Mouse (Mus musculus): ENCODE measurements around the gene Terf2. TPM values are rescaled to one million over a fixed set of nuclear protein-coding genes. Genes with fewer than 3 reads are reported as not detected.
A peak's percentile ranks its signal among the peaks of the same experiment; 100 is the strongest.
"Not testable (repeated sequence)": the region's sequence is repeated elsewhere in the genome, so short reads cannot be mapped to it uniquely, and the experiment has no call there.

Terf2 gene
- polyA plus RNA-seq, 1 experiment from 2014 or later = 27.4 TPM

DNA sequence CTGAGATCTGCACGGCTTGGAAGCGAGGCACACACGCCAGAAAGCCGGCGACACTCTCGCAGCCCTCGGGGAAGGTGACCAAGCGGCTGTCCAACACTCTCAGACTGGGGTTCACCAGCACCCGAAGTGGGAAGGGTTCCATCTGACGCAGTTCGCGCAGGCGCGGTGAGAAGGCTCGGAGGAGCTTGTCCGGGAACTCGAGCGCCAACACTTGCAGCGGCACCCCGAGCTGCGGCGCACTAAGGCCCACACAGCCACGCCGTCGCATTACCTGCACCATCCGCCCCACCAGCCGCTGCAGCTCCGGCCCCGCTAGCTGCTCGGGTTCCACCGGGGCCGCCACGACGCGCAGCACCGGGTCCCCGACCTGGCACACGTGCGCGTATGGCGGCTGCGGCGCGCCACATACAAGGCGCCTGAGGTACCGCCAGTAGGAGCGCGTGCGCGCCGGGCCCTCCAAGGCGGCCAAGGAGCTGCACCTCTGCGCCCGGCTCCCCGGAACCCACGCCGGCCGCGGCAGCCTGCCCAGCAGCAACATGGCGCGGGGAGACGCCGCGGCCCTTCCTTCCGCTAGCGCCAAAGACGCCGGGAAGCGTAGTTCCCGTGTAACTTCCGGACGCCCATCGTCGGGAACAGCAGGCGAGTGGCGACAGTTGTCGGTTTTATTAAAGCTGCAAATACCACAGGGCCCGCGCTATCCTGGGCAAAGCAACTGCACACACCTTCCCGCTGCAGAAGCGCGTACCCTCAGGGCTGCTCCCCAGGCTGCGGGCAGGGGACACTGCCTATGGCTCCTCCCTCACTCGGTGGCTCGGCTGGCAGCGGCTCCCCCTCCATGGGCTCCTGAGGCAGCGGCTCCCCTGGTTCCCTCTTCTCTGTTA lies 48.0 kb downstream of the Terf2 start, which contains the start of gene Pdf:
Gene Pdf, minus strand, starts transcription at position 554 of the 881 bp plus-strand sequence.
- Histone ChIP-seq H3K4me1 (peaks cover 28% of the 10 kb centered on the region), H3K9me3 (replicated peaks) (no peaks in the 10 kb centered on the region), H3K4me3 (replicated peaks) (peak within 1 kb of the TSS; percentile 67), H3K27me3 (replicated peaks) (no peaks in the 10 kb centered on the region), H3K27ac (replicated peaks) (peak within 1 kb of the TSS; percentile 87), H3K36me3 (peaks cover 82% of the 10 kb centered on the region), H3K4me2 (peak within 1 kb of the TSS; percentile 81), H3K9ac (replicated peaks) (peak within 1 kb of the TSS; percentile 64)
- under 1% methylated on average over 86 of the region's 87 CpGs for WGBS
- ATAC-seq (ENCODE audit: low FRiP score) = peak; percentile 87

DNA sequence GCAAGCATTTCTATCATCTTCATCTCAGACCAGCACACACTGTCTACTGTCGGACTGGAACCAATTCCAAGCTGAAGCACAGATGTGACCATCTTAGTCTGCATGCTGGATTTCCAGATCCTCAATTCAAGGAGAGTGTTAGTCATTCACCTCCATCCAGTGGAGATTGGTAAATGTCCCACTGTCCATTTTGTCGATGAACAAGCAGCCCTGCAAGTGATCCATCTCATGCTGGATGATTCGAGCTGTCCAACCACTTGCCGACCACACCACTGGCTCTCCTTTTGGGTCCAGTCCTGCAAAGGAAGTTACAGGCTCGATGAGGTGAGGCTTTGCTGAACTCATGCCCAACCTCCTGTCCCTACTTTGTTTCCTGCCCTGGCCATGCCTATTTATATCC lies 49.4 kb downstream of the Terf2 start:
- Histone ChIP-seq H3K9ac (replicated peaks) (no peak overlapping the region), H3K4me2 (peak overlapping the region; percentile 81), H3K27ac (replicated peaks) (no peak overlapping the region), H3K27me3 (replicated peaks) (no peaks in the 10 kb centered on the region), H3K4me3 (replicated peaks) (peak overlapping the region; percentile 67), H3K9me3 (replicated peaks) (no peaks in the 10 kb centered on the region), H3K36me3 (peaks cover 82% of the 10 kb centered on the region), H3K4me1 (peaks cover 28% of the 10 kb centered on the region)
- WGBS = 92% methylated on average over 5 of the region's 5 CpGs
- ATAC-seq (ENCODE audit: low FRiP score) = no peak

DNA sequence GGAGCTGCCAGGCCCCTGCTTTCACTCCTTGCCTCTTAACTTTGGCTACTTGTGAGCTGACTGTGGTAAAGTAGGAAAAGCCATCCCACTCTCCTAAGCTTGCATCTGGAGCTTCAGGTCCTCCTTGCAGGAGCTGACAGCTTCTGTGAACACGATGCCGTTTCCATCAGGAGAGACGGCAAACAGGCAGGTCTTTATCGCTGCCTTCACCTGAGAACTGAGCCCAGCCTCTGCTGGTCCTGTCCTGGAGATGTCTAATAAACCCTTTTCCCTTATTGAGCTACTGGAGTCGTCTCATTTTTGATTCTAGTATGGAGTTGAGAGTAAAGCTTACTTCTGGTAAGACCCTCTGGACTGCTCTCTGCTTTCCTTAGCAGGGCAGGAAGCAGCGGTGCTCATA lies 50.9 kb downstream of the Terf2 start:
- 92% methylated on average over 6 of the region's 6 CpGs for WGBS
- H3K27me3 ChIP-seq (replicated peaks) = no peaks in the 10 kb centered on the region

DNA sequence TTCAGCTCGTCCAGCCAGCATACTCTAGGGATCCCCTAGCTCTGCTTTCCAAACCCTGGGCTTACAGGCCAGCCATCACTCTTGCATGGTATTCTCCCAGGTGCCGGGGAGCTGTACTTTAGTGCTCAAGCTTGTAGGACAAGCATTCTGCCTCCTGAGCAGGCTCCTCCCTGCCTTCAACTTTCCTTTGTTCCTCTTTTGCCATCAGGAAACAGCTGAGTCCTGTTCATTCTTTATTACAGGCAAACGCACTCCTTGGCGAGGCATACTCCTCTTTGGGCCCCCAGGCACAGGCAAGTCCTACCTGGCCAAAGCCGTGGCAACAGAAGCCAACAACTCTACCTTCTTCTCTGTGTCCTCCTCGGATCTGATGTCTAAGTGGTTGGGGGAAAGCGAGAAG lies 55.7 kb downstream of the Terf2 start:
- Histone ChIP-seq H3K27ac (replicated peaks) (no peak overlapping the region), H3K27me3 (replicated peaks) (no peaks in the 10 kb centered on the region), H3K36me3 (peaks cover 73% of the 10 kb centered on the region), H3K4me2 (no peak overlapping the region), H3K4me3 (replicated peaks) (no peak overlapping the region), H3K9ac (replicated peaks) (no peak overlapping the region), H3K4me1 (0 out of 2 replicates have a peak, but pooled peaks cover under 1% of the 10 kb centered on the region), H3K9me3 (replicated peaks) (no peaks in the 10 kb centered on the region)
- ATAC-seq (ENCODE audit: low FRiP score) = no peak
- 85% methylated on average over 7 of the region's 7 CpGs for WGBS

More for the DNA sequence above, 50.9 kb downstream of the Terf2 start:
- no peak overlapping the region for H3K27ac ChIP-seq (replicated peaks)
- no peak overlapping the region for H3K4me3 ChIP-seq (replicated peaks)
- no peak for ATAC-seq (ENCODE audit: low FRiP score)
- no peak overlapping the region for H3K4me2 ChIP-seq
- H3K9me3 ChIP-seq (replicated peaks) = no peaks in the 10 kb centered on the region
- peaks cover 28% of the 10 kb centered on the region for H3K4me1 ChIP-seq
- no peak overlapping the region for H3K9ac ChIP-seq (replicated peaks)
- peaks cover 82% of the 10 kb centered on the region for H3K36me3 ChIP-seq

DNA sequence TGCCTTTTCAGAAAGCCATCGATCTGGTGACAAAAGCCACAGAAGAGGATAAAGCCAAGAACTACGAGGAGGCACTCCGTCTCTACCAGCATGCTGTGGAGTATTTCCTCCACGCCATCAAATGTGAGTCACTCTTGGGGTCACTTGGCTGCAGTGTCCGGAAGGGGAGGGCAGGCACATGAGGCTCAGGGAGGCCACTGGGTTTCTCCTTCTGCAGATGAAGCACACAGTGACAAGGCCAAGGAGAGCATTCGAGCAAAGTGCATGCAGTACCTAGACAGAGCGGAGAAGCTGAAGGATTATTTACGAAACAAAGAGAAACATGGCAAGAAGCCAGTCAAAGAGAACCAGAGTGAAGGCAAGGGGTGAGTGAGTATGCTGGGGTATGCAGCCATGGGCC lies 59.7 kb downstream of the Terf2 start:
- peaks cover 23% of the 10 kb centered on the region for H3K4me1 ChIP-seq
- no peak overlapping the region for H3K9ac ChIP-seq (replicated peaks)
- no peaks in the 10 kb centered on the region for H3K27me3 ChIP-seq (replicated peaks)
- H3K36me3 ChIP-seq = peaks cover 33% of the 10 kb centered on the region
- H3K9me3 ChIP-seq (replicated peaks) = no peaks in the 10 kb centered on the region
- no peak overlapping the region for H3K4me2 ChIP-seq
- WGBS = 82% methylated on average over 8 of the region's 8 CpGs
- H3K27ac ChIP-seq (replicated peaks) = no peak overlapping the region
- no peak overlapping the region for H3K4me3 ChIP-seq (replicated peaks)
- no peak for ATAC-seq (ENCODE audit: low FRiP score)

DNA sequence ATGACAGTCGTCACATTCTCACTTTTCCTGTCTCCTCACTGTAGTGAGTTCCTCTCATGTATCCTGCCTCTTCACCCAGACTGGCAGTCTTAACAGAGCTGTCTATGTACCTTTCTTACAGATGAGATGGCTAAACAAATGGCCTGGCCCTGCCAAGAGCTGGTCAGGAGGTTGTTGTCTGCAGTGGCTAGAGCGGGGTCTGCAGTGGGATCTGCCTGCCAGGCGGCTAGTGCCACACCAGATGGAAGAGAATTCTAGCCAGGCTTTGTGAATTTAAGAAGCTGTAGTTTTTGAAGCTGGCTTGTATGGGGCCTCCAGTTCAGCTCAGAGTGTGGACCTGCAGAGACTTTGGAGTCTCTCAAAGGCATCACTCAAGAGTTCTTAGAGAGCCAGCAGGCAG lies 60.7 kb downstream of the Terf2 start:
- H3K9ac ChIP-seq (replicated peaks) = no peak overlapping the region
- H3K27ac ChIP-seq (replicated peaks) = no peak overlapping the region
- WGBS = 88% methylated on average over 3 of the region's 3 CpGs
- H3K9me3 ChIP-seq (replicated peaks) = no peaks in the 10 kb centered on the region
- H3K4me3 ChIP-seq (replicated peaks) = no peak overlapping the region
- H3K27me3 ChIP-seq (replicated peaks) = no peaks in the 10 kb centered on the region
- peaks cover 23% of the 10 kb centered on the region for H3K36me3 ChIP-seq
- H3K4me1 ChIP-seq = peaks cover 23% of the 10 kb centered on the region
- H3K4me2 ChIP-seq = no peak overlapping the region
- no peak for ATAC-seq (ENCODE audit: low FRiP score)

DNA sequence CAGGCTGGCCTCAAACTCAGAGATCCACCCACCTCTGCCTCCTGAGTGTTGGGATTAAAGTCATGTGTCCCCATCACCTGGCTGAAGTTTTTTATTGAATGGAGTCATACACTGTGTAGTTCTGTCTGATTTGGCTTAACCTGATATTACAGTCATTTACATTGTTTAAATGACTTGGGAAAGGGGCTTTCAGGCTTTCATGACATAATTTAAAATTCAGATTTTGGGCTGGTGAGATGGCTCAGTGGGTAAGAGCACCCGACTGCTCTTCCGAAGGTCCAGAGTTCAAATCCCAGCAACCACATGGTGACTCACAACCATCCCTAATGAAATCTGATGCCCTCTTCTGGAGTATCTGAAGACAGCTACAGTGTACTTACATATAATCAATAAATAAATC lies 62.7 kb downstream of the Terf2 start:
- H3K4me1 ChIP-seq = peaks cover 23% of the 10 kb centered on the region
- H3K4me3 ChIP-seq (replicated peaks); H3K27ac ChIP-seq (replicated peaks); H3K27me3 ChIP-seq (replicated peaks); ATAC-seq (ENCODE audit: low FRiP score); H3K36me3 ChIP-seq; H3K4me2 ChIP-seq; H3K9me3 ChIP-seq (replicated peaks); H3K9ac ChIP-seq (replicated peaks): not testable (repeated sequence)
- 91% methylated on average over 2 of the region's 2 CpGs for WGBS

DNA sequence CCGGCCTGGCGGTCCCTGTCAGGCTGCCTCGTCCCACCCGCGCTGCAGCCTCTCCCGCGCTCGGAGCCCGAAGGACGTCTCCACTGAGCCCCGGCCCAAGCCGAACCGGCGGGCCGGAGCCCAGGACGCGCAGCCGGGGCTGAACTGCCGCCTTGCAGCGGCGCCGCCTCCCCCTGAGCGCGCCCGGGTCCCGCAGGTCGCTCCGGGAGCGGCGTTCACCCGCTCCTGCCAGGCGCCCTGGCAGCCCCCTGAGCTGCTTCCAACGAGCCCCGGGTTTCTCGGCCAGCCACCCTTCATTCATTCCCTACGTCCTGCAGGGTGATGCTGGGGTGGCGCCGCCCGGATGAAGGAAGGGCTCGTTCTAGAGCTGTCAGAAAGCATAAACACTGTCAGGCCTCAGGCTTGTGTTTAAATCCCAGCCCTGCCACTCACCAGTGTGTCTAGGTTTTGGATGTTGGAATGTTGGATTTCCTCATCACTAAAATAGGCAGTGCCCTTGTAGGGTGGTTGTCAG lies 64.7 kb downstream of the Terf2 start:
- peaks cover 23% of the 10 kb centered on the region for H3K4me1 ChIP-seq
- H3K27ac ChIP-seq (replicated peaks) = peak overlapping the region; percentile 86
- peak overlapping the region; percentile 64 for H3K4me2 ChIP-seq
- no peaks in the 10 kb centered on the region for H3K27me3 ChIP-seq (replicated peaks)
- H3K36me3 ChIP-seq = peaks cover under 1% of the 10 kb centered on the region; the same call in 1 of the 2 replicates
- ATAC-seq (ENCODE audit: low FRiP score) = peak; percentile 37; the same call in 1 of the 2 replicates
- H3K9me3 ChIP-seq (replicated peaks) = no peaks in the 10 kb centered on the region
- peak overlapping the region; percentile 91 for H3K4me3 ChIP-seq (replicated peaks)
- under 1% methylated on average over 35 of the region's 40 CpGs for WGBS
- peak overlapping the region; percentile 80 for H3K9ac ChIP-seq (replicated peaks)

DNA sequence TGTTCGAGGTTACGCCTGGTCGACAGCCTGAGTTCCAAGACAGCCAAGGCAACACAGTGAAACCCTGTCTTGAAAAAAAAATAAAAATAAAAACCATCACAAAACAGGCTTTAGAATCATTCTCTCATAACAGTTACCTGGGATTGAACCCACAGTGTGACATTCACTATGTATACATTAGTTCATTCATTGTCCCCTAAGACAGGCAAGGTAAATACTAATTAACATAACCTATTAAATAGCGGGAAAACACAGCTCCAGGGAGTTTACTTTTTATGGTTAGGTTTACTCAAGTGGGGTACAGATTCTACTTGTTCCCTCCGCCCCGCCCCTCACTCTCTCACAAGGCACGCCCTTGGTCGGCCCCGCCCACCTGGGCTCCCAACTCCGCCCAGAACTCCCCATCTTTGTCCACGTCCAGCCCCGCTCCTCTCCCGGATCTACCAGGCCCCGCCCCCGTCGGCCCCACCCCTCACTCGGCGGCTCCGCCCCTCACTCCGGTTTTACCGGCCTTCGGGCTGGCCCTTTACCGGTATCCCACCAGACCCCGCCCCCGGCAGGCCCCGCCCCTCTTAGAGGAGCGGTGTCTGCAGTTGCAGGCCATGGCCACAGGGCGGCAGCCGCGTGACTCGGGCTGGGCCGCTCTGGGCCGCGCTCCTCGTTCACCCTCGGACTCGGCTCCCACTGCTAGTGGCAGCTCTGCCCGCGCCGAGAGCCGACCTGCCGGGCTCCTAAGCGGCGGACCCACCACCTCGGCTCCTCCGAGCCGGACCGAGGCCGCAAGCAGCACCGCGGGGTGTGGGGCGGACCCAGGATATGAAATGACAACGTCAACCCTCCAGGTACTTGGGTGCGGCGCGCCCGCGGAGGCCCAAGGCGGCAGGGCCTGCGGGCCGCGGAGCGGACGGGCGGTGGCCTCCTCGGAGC lies 65.4 kb downstream of the Terf2 start, which contains the start of gene Vps4a:
Gene Vps4a, plus strand, starts transcription at position 573 of the 927 bp plus-strand sequence.
- Histone ChIP-seq H3K36me3 (no peaks in the 10 kb centered on the region), H3K9ac (replicated peaks) (peak within 1 kb of the TSS; percentile 80), H3K27ac (replicated peaks) (peak within 1 kb of the TSS; percentile 86), H3K9me3 (replicated peaks) (no peaks in the 10 kb centered on the region), H3K27me3 (replicated peaks) (no peaks in the 10 kb centered on the region), H3K4me1 (peaks cover 23% of the 10 kb centered on the region), H3K4me3 (replicated peaks) (peak within 1 kb of the TSS; percentile 91), H3K4me2 (peak within 1 kb of the TSS; percentile 64)
- ATAC-seq (ENCODE audit: low FRiP score) = peak; percentile 95
- 4% methylated on average over 64 of the region's 66 CpGs for WGBS

DNA sequence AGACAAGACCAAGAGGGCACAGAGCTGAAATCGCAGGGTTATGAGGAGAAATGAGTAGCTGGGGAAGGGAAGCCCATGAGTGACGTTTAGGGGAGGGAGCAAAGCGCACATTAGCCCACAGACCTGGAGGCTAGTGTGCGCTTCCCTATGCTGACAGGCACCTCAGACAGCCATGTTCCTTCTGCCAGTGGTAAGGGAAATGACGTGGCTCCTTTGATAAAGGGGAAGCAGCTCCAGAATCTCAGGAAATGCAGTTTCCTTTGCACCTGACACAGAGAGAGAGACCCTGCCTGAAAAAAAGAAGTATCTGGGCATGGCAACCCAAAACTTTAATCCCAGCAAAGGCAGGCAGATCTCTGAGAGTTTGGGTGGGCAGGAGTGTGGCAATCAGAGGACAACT lies 66.3 kb downstream of the Terf2 start:
- Histone ChIP-seq H3K27ac (replicated peaks) (no peak overlapping the region), H3K9me3 (replicated peaks) (no peaks in the 10 kb centered on the region), H3K36me3 (no peaks in the 10 kb centered on the region), H3K27me3 (replicated peaks) (no peaks in the 10 kb centered on the region), H3K9ac (replicated peaks) (no peak overlapping the region), H3K4me1 (peaks cover 23% of the 10 kb centered on the region), H3K4me2 (no peak overlapping the region), H3K4me3 (replicated peaks) (no peak overlapping the region)
- ATAC-seq (ENCODE audit: low FRiP score) = no peak
- 79% methylated on average over 5 of the region's 5 CpGs for WGBS

DNA sequence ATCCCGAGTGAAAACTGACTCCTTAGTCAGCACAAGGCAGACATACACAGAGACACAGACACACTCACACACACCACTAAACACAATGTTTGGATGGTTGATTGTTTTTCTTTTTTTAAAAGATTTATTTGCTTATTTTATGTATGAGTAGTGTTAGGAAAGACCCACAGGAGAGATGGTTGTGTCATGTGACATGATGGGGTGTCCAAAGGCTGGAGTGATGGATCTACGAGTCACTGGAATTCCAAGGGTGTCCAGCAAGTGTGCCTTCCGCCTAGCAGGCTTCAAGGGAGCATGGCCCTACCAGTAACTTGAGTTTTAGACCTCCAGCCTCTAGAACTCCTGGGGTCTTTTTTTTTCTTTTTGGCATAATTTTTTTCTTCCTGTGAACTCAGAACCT lies 67.0 kb downstream of the Terf2 start:
- Histone ChIP-seq H3K27me3 (replicated peaks) (no peaks in the 10 kb centered on the region), H3K9me3 (replicated peaks) (no peaks in the 10 kb centered on the region), H3K9ac (replicated peaks) (no peak overlapping the region), H3K4me2 (no peak overlapping the region), H3K36me3 (no peaks in the 10 kb centered on the region), H3K4me1 (peaks cover 21% of the 10 kb centered on the region), H3K4me3 (replicated peaks) (no peak overlapping the region), H3K27ac (replicated peaks) (no peak overlapping the region)
- WGBS = 85% methylated on average over 3 of the region's 3 CpGs
- ATAC-seq (ENCODE audit: low FRiP score) = no peak
